Mouse (Mus musculus): ENCODE results near the gene Tmem132b.

- TF ChIP-seq CTCF (IDR thresholded peaks at IDR 0.05; ENCODE audit: extremely low read depth, insufficient read depth, insufficient read length, insufficient replicate concordance) (no peak), POLR2A (IDR thresholded peaks at IDR 0.05; ENCODE audit: low read depth, low read length) (no peak)
Measured at GRCm38 (mm10) chr5:125802801-125803200, 271.2 kb downstream of the Tmem132b start.
